In genomic region chr11:81111626-81112025, GRCm38 (mm10) we compare ENCODE assay signal across 16 mouse cellular contexts.
"Had no signal": no experiment of that assay in that cellular context is flagged by ENCODE, and none has a peak within 500 bp of the region (broad histone marks: within the 10 kb centered on the region; RNA-seq: fewer than 3 reads in every experiment).

No protein-coding gene starts in this region.

- DNase-seq: heart, postnatal 10 days; heart, postnatal 14 days; heart, postnatal 36 days; heart, postnatal 4 days; kidney, adult 11 months; kidney, adult 18-20 months; kidney, adult 2 months; kidney, adult 8-10 months; kidney, adult 9 months; kidney, postnatal 10 days; kidney, postnatal 14 days; kidney, postnatal 25 days; kidney, postnatal 36 days; kidney, postnatal 4 days; layer of hippocampus, adult 9-11 months; layer of hippocampus, postnatal 36 days had no signal
